Mouse (Mus musculus) kidney, adult 2 months (tissue): ENCODE measurements at regions not wholly inside any gene's neighbourhood (a gene's known extent, or its start where the extent isn't known, plus 50 kb on each side); places are given as distances from the start of the nearest gene placed in this dataset.

Experiments
- CTCF ChIP-seq: fragments of 200-500 bp; conservative IDR thresholded peaks from 2 replicates; pipeline ENCODE4 v1.5.1; 2011; ENCODE audit warnings: low read depth, mild to moderate bottlenecking, control low read depth, low read length, moderate library complexity, mixed read lengths; ENCODE audit not compliant: insufficient read depth, insufficient read length
- POLR2A ChIP-seq: fragments of 200-500 bp; IDR thresholded peaks from one replicate; pipeline ENCODE4 v1.6.1; 2011; ENCODE audit warnings: low read depth, low read length, control low read depth

DNA sequence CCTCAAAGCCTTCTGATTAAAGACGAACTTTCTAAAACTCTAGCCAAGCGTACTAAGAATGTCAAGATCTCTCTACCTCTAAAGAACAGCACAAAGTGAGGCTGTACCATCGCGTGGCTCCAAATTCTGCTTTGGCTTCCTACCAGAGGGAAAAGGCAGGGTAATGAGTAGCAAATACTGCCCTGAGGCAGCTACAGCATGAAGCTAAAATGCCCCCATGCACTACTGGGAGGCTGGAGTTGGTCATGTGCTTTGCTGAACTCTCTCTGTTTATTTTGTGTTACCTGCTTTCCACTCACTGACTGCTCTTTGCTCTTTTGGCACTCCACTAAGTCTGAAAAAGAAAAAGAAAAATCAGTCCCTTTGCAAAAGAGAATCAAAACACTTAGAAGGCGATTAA, 201.1 kb upstream of the Cpeb2 start:
- no peak for TF ChIP-seq CTCF
- no peak for TF ChIP-seq POLR2A
